Mouse (Mus musculus) adrenal gland, postnatal 25 days (tissue): ENCODE data around the gene Gm17949. TPM values are rescaled to one million over a fixed set of nuclear protein-coding genes. Genes with fewer than 3 reads are reported as not detected.

Source experiments
- DNase-seq: peaks from one replicate; pipeline ENCODE4 v3.0.0; 2021; ENCODE audit warnings: mixed read lengths
- total RNA-seq: library from RNA; stranded (reverse); gene quantifications from 2 replicates; pipeline ENCODE4 v1.2.3, GENCODE M21; 2021

Gm17949 gene
- total RNA-seq, 1 experiment from 2014 or later = 0.64 TPM

DNA sequence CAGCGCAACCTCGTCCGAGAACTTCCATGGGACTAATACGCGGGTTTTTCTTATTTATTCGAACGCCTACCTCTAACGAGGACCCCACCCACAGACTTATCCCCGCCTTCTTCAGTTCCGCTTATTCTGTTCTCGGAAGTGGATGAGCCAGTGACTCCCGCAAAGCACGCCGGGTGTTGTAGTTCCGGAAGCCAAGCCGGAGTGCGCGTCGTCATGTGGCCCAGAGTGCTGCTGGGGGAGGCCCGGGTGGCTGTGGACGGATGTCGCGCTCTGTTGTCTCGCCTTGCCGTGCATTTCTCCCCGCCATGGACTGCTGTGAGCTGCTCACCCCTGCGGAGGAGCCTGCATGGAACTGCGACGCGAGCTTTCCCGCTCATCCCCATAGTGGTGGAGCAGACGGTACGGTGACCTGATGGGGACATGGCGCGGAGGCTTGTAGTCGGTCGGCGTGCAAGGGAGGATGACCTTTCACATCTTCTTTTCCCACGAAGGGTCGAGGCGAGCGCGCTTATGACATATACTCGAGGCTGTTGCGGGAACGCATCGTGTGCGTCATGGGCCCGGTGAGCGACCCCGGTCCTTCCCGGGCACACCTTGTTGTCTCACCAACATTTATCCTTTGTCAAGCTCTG, 21.0 kb upstream of the Gm17949 start, which contains the start of gene Clpp:
Gene Clpp, plus strand, starts transcription at position 191 of the 632 bp plus-strand sequence.
- DNase-seq = peak; percentile 91

DNA sequence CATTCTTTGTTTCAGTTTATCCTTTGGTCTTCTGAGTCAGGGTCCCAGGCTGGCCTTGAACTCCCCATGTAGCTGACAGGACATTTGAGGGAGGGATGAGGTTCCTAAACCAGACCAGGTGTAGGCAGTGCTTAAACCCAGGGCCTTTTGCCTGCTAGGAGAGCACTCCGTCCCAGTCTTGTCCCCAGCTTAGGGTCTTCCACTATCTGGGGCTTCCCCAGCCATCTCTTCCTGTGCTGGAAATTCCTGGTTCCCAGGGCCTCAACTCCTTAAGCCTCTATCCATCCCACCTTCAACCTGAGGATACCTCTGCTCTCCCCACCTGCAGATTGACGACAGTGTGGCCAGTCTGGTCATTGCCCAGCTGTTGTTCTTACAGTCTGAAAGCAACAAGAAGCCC, 20.3 kb upstream of the Gm17949 start:
- DNase-seq = no peak

DNA sequence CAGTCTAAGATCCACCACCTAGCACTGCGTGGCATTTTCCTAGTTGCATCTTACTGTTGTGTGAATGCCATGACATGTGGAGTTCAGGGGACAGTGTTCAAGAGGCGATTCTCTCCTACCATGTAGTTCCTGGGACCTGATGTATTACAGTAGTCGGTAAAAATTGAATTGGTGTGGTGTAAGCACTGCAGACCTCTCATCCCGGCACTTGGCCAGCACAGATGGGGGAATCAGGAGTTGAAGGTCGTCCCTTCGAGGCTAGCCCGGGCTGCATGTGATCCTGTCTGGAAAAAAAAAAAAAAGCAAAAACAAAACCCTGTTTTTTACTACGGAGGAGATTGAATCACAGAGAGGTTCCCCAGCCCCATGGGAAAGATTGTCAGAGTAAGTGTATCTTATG, 16.2 kb upstream of the Gm17949 start:
- DNase-seq = peak; percentile 53

DNA sequence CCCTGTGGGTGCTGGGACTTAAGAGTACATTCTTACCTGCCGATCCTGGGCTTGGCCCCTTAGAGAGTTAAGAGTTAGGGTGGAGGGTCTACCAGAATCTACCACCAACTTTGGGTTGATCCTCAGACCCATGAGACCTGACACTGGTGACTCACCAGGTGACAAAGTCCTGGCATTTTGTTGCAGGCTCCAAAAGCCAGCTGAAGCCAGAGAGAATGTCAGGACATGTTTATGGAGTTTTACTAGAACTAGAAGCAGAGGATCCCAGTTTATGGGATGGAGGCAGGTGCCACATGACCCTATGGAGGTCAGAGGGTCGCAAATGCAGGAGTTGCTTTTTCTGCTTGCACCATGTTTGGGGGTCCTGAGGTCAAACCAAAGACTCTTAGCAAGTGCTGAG, 14.8 kb upstream of the Gm17949 start:
- no peak for DNase-seq

DNA sequence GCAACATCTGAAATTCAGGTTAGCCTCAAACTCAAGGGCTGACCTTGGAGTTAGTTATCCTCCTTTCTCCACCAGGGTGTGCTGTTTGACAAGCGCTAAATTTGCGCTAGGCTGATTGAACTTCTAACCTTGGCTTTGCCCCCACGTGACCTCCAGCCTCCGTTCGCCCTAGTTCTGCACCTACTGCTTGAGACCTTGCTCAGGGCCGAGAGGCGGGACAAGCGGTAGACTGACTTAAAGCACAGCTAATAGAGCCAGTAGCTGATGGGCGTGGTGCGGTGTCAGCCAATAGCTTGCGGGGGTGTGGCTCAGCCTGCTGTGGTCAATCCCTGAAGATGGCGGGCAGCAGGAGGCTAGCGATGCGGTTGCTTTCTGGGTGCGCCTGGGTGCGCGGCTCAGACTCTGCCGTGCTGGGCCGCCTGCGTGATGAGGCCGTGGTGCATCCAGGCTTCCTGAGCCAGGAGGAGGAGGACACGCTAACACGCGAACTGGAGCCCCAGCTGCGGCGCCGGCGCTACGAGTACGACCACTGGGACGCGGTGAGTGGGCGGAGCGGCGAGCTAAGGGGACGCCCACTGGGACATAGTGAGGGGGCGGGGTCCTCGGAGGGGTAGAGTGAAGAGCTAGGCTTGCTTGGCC, 14.1 kb upstream of the Gm17949 start, which contains the start of gene Alkbh7:
Gene Alkbh7, plus strand, starts transcription at position 311 of the 639 bp plus-strand sequence.
- peak; percentile 93 for DNase-seq

DNA sequence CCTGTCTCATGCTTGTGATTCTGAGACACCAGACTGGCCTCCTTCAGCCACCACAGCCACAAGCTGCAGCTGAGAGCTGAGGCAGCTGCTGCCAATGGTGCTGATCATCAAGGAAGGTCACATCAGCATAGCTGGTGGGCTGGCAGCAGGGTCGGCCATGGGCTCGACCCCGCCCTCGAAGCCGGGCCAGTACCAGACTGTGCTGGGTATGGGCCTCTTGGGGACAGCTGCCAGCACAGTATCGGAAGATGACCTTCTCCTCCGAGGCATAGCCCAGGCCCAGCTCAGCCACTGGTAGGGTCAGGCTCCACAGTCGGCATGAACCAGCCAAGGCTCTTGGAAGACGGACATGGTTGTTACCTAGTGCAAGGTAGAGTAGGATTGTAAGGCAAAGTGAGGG, 11.9 kb upstream of the Gm17949 start:
- DNase-seq = peak; percentile 42

DNA sequence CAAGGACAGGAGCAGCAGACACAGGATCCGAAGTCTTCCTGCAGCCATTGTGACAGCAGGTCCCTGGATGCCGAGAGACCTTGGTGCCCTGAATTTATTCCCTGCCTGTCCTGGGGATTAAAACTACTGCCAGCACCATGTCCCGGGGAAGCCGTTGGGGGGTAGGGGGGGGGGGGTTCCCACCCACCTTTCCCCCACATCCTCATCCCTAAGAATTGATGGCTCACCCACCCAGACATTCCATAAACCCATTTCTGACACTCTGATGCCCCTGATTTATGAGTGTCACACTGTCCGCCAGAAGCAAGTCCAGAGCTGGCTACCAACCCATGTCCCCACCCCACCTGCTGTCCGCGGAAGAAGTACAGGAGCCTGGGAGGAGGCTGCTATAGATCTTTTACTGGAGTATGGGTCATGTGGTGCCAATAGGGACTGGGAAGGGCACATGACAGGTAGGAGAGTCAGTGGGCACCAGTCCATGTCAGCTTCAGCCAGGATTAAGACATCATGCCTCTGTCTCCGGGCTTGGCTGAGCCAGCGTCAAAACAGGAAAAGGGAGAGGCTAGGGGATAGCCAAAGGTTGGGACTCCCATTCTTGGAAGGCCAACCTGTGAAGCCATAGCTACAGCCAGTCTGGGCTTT, 11.2 kb upstream of the Gm17949 start, which contains the start of gene Pspn:
Gene Pspn, minus strand, starts transcription at position 51 of the 642 bp plus-strand sequence.
- DNase-seq = no peak

DNA sequence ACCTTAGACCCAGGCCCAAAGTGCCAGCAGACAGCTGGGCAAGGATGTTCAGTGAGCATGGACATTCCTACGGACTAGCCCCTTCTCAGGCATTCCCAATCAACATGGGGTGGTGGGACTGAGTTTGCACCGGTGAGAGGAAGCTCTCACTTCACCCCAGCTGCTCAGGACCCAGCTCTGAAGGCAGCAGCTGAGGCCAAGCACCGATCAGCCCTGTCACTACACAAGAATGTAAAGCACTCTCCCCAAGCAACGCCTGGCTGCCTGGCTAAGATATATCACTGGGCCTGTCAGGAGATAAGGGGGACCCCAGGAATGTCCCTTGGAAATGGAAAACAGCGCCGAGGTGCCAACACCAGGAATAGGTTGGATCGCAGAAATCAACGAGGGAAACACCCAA, 10.0 kb upstream of the Gm17949 start:
- no peak for DNase-seq

DNA sequence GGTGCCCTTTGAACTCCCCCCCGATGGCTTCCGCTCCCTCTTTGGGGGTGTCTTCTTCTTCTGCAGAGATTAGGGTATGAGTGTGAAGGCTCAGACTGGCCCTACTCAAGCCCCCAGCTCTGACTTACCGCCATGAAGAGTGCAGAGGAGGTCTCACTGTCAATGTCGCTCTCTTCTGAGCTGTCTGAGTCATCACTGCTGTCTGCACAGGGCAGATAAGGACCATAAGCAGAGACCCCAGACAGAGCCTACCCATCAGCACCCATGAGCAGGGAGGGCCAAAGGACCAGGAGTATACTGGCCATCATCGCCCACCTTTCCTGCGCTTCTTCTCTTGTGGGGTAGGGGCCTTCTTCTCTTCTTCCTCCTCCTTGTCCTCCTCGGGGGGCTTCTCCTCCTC, 7.3 kb upstream of the Gm17949 start:
- no peak for DNase-seq

DNA sequence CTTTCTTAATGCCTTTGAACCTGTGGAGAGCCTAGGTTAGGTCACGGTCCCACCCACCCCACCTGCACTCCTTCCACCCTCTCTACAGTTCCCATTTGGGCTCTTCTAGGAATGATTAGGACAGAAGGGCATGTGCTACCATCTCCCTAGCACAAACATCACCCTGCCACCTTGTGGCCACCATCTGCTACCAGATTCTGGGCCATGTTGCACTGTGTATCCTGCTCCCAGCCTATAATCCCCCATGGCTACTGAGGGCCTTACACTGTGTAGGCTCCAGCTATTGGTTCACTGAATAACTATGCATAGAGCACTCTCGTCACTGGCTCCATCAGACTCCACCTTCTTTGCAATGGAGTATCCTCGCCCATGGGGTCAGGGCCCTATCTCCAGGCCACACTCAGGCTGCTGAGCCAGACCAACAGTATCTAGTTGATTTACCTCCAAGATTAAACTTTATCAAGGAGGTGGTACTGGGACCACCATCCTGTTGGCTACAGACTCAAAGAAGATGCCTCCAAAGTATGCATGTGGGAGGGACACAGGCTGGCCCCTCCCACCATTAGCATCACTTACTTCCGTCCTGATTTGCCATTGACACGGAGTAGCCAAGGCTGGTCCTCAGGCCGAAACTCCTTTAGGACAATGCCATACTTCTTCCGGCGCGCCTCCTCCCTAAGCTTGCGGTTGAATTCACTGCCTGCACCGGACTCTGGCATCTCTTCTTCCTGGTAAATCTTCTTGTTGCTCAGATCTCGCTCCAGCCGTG, 3.9 kb upstream of the Gm17949 start:
- no peak for DNase-seq

DNA sequence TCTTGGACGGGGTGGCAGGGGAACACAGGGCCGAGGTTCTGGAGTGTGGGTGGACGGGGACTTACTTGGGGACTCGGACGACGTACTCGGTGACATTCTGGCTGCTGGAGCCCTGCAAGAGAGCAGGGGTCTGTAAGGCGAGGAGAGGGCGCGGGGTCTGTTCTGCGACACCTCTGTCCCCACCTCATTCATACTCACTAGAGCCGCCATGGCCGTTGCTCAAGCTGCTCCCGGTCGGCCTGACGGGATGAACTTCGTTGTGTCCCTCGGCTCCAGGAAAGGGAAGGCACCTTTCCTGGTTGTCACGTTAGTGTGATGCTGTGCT, 396 bp upstream of the Gm17949 start:
- no peak for DNase-seq

DNA sequence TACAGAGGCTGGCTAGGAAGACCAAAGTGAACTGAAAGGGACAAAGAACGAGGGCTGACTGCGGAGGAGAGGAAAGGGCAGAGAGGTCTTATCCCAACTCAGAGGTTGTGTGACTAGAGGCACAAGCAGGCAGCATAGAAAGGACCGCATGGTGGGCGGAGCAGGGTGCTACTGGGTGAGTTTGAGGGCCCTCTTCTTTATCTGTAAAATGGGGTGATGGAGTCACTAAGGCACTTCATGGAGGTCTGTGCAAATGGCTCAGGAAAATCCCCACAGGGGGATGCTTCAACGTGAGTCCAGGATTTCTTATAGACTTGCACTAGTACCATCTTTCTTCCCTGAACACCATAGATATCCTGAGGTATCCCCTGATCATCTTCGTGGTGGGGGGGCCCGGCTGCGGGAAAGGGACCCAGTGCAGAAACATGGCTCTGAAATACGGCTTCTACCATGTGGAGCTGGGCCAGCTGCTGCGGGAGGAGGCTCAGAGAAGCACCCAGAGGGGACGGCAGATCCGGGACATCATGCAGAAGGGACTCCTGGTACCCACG, 1.1 kb downstream of the Gm17949 start:
- no peak for DNase-seq

DNA sequence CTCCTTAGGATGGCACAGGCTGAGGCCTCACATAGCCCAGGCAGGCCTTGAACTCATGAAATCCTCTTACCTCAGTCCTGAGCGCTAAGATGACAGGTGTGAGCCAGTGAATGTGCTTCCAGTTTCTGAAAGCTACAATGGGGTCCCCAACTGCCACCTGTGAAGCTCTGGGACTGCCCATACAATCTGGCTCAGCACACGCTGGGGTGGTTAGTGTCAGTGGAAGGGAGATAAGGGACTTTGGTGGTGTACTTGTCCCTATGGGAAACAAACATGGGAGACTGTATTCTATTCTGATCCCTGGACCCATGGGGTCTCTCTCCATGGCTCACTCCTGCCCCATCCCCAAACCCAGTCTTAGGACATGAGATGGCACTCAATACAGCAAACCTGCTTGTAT, 8.4 kb downstream of the Gm17949 start:
- no peak for DNase-seq

DNA sequence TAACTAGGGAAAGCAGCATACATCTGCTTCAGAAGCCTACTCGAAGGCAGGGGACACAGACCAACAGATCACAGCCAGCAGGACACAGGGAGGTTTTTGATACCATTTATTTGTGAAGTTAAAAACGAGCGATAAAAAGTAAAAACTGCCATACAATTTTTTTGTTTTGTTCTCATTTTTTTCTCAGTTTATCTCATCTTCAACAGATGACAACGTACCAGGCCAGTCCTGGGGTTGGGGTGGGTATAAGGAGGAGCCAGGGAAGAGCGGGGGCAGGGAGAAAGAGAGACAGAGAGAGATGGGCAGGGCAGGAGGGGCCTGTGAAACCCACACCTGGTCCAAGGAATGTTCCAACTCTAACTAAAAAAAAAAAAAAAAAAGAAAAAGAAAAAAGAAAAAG, 9.7 kb downstream of the Gm17949 start:
- DNase-seq = no peak

DNA sequence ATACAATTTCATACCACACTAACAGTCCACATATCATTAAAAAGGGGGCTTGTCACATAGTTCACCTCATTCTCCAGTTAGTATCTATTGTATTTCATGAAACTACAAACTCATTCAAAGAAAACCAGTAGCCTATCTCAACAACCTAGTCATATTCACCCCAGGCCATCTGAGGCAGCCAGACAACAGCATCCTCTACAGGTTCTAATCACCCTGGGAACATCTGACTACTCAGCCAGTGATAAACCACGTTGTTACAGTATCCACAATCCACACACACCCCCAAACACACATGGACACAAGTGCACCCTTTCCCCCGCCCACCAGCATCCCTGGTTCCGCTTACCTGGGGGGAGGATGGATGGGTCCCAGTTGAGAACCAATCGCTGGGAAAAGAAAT, 16.2 kb downstream of the Gm17949 start:
- DNase-seq = no peak

DNA sequence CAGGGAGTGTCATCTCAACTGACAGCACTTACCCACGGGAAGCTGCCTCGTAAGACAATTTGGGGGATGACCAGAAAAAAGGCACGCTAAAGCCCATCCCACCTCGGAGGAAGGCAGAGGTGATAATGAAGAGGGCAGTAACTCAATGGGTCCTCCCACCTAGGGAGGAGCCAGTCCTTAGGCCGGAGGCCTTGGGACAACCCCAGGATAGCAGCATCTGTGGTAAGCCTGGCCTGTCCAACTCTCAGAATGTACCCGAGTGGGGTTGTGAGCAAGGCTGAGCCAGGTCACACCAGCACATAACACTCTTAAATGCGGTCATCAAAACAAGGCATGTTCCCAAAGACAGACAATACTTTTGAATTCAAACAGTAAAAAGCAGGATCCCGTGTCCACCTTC, 18.4 kb downstream of the Gm17949 start:
- DNase-seq = no peak

DNA sequence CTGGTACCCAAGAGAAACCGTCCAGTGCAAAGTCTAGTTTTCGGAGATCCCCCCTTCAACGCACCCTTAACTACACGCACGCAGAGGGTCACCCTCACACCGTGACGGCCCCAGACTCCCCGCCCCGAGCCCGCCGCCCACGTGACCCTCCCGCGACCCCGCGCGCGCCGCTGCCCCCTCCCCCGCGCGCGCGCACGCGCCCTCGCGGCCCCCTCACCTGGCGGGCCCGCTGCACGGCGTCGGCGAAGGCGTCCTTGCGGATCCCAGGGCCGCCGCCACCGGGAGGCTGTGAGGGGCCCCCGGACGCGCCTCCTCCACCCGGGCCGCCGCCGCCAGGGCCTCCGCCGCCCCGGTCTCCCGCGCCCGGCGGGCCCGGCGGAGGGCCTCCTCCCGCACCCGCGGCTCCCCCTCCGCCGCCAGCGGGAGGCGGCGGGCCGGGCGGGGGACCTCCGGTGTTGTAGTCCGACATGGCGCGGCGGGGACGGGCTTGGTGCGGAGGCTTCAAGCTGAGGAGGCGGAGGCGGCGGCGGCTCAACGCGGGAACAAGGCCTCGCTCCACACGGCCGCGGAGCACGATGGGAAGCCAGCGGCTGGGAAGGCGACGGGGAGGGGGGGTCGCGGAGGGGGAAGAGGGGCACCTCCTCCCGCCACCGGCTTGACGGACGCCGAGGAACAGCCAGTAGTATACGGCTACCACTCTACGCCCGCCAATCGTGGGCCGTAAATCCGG, 19.8 kb downstream of the Gm17949 start, which contains the start of gene Khsrp:
Gene Khsrp, minus strand, starts transcription at position 592 of the 730 bp plus-strand sequence.
- peak; percentile 46 for DNase-seq

DNA sequence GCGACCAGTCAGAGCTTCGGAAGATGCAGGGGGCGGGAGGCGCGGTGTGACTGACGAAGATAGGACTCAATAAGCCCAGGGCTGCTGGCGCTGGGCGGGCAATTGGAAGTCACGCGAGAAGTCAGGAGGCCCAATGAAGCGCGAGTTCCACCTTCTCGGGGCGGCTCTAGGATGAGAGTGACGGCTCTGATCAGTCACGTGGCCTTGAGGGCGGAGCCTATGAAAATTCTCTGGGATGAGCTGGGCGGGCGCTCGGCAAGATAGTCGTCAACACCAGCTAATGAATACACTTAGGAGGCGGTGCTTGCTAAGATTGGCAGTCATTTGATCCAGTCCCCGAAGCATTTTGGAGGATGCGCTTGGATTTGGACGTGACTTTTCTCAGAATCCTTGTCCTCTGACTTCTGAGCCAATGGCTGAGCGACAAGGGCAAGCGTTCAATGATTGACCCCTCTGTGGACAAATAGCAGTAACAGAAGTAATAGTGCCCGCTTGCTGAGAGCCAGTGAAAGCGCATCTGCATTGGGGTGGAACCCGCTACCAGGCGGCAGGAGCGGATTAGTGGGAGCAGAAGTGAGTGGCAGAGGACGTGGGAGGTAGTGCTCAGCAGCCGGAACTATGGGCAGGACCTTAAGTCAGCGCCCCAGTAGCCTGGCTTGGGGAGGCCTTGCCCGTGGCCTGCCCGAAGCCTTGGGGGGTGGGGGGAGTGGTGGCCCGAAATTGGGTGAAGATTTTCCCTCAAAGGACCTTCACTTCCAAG, 20.6 kb downstream of the Gm17949 start:
- peak; percentile 96 for DNase-seq

DNA sequence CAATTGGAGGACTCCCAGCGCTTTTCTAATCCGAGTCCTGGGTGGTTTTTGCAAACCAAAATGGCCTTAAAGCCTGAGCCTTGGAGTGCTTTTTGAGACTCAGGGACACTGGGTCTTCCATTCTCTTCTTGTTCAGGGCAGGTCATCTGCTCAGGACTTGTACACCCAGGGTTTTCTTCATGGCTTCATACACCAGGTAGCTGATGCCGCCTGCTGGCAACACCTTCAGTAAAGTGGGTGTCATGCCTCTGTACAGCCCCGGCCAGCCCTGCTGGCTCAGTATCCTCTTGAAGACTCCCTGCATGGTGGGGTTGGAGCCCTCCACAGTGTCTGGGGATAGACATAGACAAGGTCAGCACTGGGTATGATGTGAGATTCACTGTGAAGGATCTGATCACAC, 21.6 kb downstream of the Gm17949 start:
- no peak for DNase-seq

DNA sequence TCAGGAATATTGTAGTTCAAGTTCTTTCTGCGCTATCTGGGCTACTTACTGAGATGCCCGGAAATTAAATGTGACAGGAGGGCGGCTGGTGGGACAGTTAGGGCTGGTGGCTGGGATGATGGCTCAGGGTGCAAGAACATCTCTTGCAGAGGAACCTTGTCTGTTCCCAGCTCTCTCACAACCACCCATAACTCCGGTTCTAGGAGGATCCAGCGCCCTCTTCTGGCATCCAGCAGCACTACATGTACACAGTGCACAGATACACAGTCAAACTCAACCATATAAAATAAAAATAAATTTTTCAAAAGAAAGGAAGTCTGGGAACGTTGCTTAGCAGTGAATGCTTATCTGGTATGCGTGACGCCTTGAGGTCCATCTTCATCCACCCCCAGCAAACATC, 27.7 kb downstream of the Gm17949 start:
- no peak for DNase-seq

DNA sequence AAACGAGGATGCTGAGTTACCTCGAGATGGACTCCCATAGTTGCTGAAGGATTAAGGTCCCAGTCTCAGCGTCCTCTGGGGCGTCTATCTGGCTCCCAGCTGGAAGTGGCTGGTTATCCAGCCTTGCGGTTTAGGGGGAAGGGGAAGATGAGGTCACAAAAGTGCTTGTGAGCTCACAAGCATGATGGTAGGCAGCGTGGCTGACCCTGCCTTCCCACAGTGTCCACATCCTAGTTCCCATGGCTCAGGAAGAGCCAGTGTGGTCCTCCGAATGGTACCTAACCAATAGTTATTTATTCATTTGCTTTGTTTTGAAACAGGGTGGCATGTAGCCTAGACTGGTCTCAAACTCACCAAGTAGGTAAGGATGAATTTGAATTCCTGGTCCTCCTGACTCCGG, 30.3 kb downstream of the Gm17949 start, which contains the start of gene Slc25a41:
Gene Slc25a41, minus strand, starts transcription at position 101 of the 400 bp plus-strand sequence.
- no peak for DNase-seq
